In genomic region chr16:79312702-79313101, GRCm38 (mm10) we compare ENCODE assay signal across 16 mouse cellular contexts.
"Had no signal": no experiment of that assay in that cellular context is flagged by ENCODE, and none has a peak within 500 bp of the region (broad histone marks: within the 10 kb centered on the region; RNA-seq: fewer than 3 reads in every experiment).

No protein-coding gene starts in this region.

- H3K27me3 ChIP-seq: liver, embryonic 13.5 days; midbrain, embryonic 12.5 days; midbrain, embryonic 15.5 days; neural tube, embryonic 12.5 days; neural tube, embryonic 15.5 days had no signal

- H3K9ac ChIP-seq: liver, embryonic 13.5 days; midbrain, embryonic 12.5 days; midbrain, embryonic 15.5 days; neural tube, embryonic 12.5 days; neural tube, embryonic 15.5 days had no signal

- DNase-seq: kidney, adult 18-20 months; kidney, adult 9 months; kidney, postnatal 14 days; kidney, postnatal 4 days; liver, embryonic 13.5 days; lung, adult 2 months; right cerebral cortex, adult 18-20 months; right cerebral cortex, postnatal 14 days; right cerebral cortex, postnatal 4 days; thymus, postnatal 25 days had no signal

- H3K36me3 ChIP-seq: liver, embryonic 13.5 days; midbrain, embryonic 12.5 days; midbrain, embryonic 15.5 days; neural tube, embryonic 12.5 days; neural tube, embryonic 15.5 days had no signal

- H3K4me1 ChIP-seq: liver, embryonic 13.5 days; midbrain, embryonic 12.5 days; midbrain, embryonic 15.5 days; neural tube, embryonic 12.5 days; neural tube, embryonic 15.5 days had no signal

- H3K4me3 ChIP-seq: liver, embryonic 13.5 days; midbrain, embryonic 12.5 days; midbrain, embryonic 15.5 days; neural tube, embryonic 12.5 days; neural tube, embryonic 15.5 days had no signal

- H3K9me3 ChIP-seq: liver, embryonic 13.5 days; midbrain, embryonic 12.5 days; midbrain, embryonic 15.5 days; neural tube, embryonic 12.5 days; neural tube, embryonic 15.5 days had no signal

- H3K4me2 ChIP-seq: liver, embryonic 13.5 days; midbrain, embryonic 12.5 days; midbrain, embryonic 15.5 days; neural tube, embryonic 12.5 days; neural tube, embryonic 15.5 days had no signal

- H3K27ac ChIP-seq: liver, embryonic 13.5 days; macrophage; midbrain, embryonic 12.5 days; midbrain, embryonic 15.5 days; neural tube, embryonic 12.5 days; neural tube, embryonic 15.5 days; stomach, postnatal 0 days had no signal

- ATAC-seq: midbrain, embryonic 15.5 days had no signal
